Mouse (Mus musculus) induced T-regulatory cell, adult 2 months (primary cell): ENCODE results near the gene Kcnb1.

Experiments used
- DNase-seq: peaks from one replicate; pipeline ENCODE4 v3.0.0-alpha.2; 2012; ENCODE audit warnings: low read depth

Kcnb1 gene

GRCm38 (mm10) chr2:167163134-167163533, 26.8 kb downstream of the Kcnb1 start:
- no peak for DNase-seq

- DNase-seq = no peak
These were observed 27.4 kb downstream of the Kcnb1 start for GRCm38 (mm10) chr2:167162516-167163021.

GRCm38 (mm10) chr2:167159721-167160120, 30.2 kb downstream of the Kcnb1 start:
- no peak for DNase-seq

GRCm38 (mm10) chr2:167158780-167159179, 31.2 kb downstream of the Kcnb1 start:
- DNase-seq = no peak

- no peak for DNase-seq
These were observed 33.7 kb downstream of the Kcnb1 start for GRCm38 (mm10) chr2:167156118-167156715.

- no peak for DNase-seq
These were observed 34.4 kb downstream of the Kcnb1 start for GRCm38 (mm10) chr2:167155541-167155973.

GRCm38 (mm10) chr2:167150880-167151279, 39.1 kb downstream of the Kcnb1 start:
- DNase-seq = no peak

GRCm38 (mm10) chr2:167150135-167150534, 39.8 kb downstream of the Kcnb1 start:
- no peak for DNase-seq

- no peak for DNase-seq
These were observed 40.9 kb downstream of the Kcnb1 start for GRCm38 (mm10) chr2:167149035-167149434.

- no peak for DNase-seq
These were observed 42.2 kb downstream of the Kcnb1 start for GRCm38 (mm10) chr2:167147708-167148107.

GRCm38 (mm10) chr2:167145904-167146303, 44.1 kb downstream of the Kcnb1 start:
- DNase-seq = no peak

- DNase-seq = no peak
These were observed 45.3 kb downstream of the Kcnb1 start for GRCm38 (mm10) chr2:167144439-167145307.

GRCm38 (mm10) chr2:167143914-167144313, 46.0 kb downstream of the Kcnb1 start:
- DNase-seq = no peak

- no peak for DNase-seq
These were observed 47.7 kb downstream of the Kcnb1 start for GRCm38 (mm10) chr2:167142282-167142681.

- DNase-seq = no peak
These were observed 48.1 kb downstream of the Kcnb1 start for GRCm38 (mm10) chr2:167141810-167142209.

GRCm38 (mm10) chr2:167139801-167140269, 50.1 kb downstream of the Kcnb1 start:
- DNase-seq = peak; percentile 40

GRCm38 (mm10) chr2:167138611-167139010, 51.3 kb downstream of the Kcnb1 start:
- DNase-seq = no peak

GRCm38 (mm10) chr2:167136909-167137308, 53.0 kb downstream of the Kcnb1 start:
- no peak for DNase-seq

- DNase-seq = no peak
These were observed 57.9 kb downstream of the Kcnb1 start for GRCm38 (mm10) chr2:167132041-167132440.

- DNase-seq = no peak
These were observed 59.7 kb downstream of the Kcnb1 start for GRCm38 (mm10) chr2:167130050-167130770.

- DNase-seq = no peak
These were observed 60.4 kb downstream of the Kcnb1 start for GRCm38 (mm10) chr2:167129608-167129955.
